Mouse (Mus musculus): ENCODE measurements at regions not wholly inside any gene's neighbourhood (a gene's known extent, or its start where the extent isn't known, plus 50 kb on each side); places are given as distances from the start of the nearest gene placed in this dataset.

DNA sequence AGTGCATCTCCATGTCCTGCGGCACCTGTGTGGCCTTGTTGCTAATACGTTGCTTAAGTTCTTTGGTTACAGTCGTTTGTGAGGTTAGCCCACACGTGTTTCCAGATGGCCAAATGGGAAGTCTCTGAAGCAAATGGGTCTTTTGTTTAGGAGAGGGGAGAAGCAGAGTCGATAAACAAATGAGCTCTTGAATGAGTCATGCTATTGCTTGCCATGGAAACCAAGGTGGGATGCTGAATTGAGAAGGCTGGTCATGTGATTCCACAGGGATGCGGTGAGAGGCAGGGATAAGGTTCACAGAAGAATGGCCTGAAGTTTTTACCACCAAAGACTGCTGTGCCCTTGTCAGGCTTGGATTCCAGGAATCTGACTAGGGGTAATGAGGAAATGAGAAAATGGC lies 214.8 kb upstream of the Elac2 start:
- no peak for DNase-seq (ENCODE audit: low spot score)

DNA sequence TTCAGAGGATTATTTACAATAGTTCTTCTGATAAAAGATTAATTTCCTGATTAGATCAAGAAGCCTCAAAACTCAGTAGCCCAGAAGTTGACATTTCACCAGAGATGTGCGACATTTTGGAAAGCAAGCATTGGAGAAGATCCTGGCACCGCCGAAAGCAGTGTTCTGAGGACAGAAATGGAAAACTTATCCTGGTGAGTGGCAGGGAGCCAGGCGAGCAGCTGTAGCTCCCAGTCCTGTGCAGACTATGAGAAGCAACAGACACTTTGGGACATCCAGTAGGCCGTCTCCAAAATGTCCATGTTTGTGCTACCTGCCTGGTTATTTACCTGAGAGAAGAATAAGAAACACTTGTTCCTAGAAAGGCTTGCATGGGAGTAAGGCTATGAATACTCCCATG lies 202.1 kb upstream of the Elac2 start:
- no peak for DNase-seq (ENCODE audit: low spot score)

DNA sequence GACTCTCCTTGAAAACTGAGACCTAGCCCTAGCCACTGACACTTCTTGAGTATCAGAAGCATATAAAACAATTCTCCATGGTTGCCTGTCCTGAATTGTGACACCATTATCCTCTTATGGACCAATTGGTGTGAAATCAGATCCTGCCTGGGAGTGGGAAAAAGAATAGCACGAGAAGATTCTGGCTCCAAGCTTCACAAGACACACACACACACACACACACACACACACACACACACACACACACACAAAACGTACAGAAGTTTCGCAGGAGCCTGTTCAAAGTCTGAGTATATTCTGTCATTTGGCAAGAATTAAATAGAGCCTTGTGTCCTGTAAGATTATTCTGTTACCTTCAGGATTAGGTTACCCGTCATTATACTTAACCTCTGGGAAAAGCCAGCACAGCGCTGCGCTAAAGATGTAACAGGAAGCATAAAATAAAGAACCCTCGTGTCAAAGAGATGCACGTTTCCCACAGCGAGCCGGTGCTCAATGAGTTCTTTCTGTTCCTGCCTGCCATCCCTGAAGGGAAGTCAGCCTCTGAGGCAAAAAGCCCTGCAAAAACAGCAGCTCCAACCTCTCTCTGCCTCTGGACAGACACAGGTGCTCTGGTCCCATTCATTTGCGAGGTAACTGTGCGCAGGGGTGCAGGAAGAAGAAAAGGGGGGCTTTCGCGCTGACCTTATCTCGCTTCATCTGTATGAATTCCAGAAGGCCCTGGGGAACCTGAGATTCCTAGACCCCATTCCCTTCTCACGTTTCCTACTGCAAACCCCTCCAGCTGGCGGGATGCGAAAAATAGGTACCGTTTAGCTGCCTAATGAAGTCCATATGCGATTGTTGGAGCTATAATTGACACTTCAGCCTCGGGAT lies 178.4 kb upstream of the Elac2 start:
- DNase-seq (ENCODE audit: low spot score) = no peak

DNA sequence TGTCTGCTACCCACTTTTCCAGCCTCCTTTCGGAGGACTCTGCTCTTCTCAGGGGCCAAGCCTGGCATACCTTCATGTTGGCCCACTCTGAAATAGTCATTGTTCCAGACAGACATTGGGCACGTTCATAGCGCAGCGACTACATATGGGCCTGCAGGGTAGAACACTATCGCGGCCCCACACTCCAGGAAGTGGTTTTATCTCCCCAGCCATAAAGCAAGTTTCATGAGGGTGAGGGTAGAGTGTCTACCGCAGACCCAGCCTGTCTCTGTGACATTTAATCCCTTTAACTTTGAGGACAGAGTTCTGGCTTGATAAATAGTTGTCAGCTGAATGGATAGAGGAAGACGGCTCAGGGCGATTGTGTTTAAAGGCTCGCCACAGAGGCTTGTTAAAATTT lies 177.5 kb upstream of the Elac2 start:
- no peak for DNase-seq (ENCODE audit: low spot score)

DNA sequence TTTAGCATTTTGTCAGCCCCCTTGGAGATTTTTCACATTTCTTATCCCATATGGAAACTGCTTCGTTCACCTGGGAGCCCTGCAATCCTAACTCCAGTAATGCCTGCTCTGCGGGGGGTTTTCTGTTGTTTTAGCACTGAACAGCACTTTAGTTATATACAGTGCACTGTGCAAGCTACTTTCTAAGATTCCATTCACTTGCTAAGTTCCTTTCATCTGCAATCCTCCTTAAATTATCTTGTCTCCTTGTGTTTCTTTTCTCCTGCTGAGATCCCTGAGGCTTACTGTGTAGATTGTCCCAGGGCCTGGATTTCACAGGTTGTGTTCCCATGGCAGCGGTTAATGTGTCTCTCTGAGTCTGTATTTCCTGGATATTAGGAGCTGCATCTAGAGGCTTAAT lies 173.3 kb upstream of the Elac2 start:
- no peak for DNase-seq (ENCODE audit: low spot score)

DNA sequence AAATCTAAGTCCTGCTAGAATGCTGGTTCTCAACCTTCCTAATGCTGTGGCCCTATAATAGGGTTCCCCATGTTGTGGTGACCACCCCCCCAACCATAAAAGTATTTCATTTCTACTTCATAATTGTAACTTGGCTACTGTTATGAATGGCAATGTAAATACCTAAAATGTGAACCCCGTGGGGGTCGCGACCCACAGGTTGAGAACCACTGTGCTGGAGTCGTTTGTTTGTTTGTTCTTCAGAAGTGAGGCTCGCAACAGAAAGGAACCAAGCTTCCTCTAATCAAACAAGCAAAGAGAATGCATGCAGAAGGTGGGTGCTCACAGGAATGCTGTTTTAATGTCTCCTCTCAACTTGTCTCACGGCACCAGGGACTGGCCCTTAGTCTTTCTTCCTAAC lies 166.4 kb upstream of the Elac2 start:
- no peak for DNase-seq (ENCODE audit: low spot score)

DNA sequence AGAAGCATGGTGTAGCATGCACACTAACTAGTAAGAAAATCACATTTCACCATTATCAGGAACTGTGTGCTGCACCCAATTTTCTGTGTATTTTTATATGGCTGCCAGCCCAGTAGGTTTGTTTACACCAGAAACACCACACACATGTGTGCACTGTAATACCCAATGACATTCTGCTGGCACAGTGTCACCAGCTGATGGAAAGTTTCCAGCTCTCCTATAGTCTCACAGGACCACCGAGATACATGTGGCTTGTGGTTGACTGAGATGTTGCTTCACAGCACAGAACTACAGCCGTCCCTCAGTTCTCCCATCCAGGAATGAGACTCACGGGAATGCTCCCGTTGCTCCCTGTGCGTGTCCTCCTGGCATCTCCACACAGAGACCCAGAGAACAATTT lies 149.4 kb upstream of the Elac2 start:
- no peak for DNase-seq (ENCODE audit: low spot score)

DNA sequence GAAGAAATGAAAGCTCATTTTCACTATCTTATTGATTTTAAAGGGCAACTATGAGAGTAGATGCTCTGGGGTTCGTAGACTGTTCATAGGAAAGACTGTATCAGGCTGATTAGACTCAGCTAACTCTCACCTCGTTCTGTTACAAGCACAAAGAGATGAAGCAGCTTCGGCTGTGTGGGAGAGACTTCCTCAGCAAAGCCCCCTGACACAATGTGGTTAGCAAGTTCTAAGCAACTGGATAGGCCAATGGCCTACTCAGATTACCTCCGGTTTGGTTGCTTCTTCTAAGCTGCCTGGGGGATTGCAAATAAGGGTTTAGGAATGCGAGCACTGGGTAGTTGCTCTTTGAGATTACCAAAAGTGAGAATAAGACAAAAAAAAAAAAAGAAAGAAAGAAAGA lies 146.4 kb upstream of the Elac2 start:
- no peak for DNase-seq (ENCODE audit: low spot score)

DNA sequence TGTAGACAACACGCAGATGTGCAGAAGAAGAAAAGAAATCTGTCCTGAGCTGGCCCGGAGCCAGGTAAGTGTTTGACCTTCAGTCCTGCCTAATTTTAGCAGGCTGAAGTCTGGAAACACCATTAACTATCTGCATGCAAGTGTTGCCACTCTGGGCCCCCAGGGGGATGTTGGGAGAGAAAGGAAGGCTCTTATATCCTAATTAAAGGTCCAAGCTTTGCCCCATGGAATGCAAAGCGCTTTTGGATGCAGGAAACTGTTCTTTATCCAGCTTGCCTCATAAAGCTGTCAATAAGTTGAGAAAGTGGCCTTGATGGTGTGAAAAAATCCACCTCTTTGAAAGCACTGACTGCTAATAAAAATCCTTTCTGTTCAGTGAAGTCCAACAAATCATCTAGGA lies 145.1 kb upstream of the Elac2 start:
- DNase-seq (ENCODE audit: low spot score) = no peak

DNA sequence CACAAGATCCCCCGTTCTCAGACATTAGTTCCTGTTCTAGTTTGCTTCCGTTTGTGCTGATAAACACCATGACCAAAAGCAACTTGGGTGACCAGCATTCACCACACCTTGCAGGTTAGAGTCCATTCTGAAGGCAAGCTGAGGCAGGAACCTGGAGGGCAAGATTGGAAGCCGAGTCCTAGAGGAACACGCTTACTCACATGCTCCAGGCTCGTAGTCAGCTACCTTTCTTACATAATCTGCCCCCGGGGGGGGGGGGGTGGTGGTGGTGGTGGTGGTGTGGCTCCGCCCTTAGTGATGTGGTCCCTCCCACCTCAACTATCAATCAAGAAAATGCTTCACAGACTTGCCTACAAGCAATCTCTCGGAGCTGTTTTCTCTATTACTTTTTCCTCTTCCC lies 142.1 kb upstream of the Elac2 start:
- DNase-seq (ENCODE audit: low spot score) = no peak

DNA sequence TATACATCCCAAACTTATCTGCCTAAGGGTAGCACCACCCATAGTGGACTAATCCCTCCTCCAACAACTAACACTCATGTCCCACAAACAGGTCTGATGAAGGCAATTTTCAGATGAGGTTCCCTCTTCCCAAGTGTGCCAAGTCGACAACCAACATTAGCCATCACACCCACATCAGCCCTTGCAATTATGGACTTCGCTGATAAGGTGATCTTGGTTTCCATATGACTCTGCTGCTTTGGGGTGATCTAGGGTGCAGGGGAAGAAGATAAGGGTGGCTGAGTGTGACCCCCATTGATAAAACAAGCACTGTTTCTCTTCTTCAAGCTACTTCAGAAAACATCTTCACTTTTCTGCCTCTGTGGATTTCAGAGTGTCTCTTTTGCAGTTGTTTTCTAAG lies 137.7 kb upstream of the Elac2 start:
- DNase-seq (ENCODE audit: low spot score) = no peak

DNA sequence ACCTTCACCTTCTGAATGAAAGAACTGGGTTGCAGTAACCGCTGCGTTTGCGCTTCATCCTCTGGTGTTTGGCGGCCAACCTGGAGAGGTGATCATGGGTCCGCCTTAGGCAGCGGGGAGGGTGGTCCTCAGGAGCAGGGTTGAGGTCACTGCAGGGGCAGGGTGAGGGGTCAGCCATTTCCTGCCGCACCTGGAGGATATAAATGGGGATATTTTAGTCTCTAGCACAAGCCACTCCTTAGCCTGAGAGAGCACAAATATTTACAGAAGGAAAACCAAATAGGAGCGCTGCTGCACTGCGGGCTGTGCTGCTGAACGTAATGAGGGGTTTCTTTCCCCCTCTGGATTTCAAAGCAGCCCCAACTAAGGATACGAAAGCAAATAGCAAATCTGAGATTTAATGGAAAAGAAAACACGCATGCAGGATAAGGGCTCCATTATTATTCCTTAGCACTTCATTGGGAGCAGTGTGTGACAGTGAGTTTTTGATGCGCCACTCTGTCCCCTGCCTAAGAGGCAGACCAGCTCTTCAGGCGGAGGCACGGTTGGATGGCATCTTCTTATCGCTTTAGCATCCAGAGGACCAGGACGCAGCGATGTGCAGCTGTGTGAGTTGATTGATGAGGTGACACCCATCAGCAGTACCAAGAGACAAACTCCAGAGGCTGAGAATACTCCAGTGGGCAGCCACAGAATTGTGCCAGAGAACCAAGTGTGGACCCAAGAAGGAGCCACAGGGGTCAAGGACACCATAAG lies 135.9 kb upstream of the Elac2 start:
- DNase-seq (ENCODE audit: low spot score) = no peak

DNA sequence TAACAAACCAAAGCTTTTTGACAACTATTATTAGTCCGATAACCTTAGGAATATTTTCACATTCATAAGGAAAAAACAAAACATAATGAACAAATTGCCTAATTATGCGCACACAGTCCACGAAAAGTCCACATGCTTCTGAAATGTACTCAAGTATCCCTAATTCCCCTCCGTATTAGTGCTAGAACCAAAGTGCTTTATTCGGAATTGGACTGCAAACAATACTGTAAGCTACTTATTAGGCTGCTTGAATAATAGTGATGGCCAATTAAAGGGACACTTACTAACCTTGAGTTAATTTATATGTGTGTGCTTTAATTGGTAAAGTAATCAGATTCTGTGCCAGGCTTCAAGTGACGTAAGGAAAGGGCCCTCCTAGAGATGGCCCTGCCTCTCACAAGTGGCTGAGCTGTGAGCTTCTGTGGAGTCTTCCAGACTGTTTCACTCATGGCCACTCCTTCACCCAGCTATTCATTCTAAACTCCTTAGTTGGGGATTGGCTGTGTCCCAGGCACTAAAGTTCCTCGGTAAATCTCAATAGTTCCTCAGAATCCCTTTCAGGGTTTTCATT lies 132.2 kb upstream of the Elac2 start:
- no peak for DNase-seq (ENCODE audit: low spot score)

DNA sequence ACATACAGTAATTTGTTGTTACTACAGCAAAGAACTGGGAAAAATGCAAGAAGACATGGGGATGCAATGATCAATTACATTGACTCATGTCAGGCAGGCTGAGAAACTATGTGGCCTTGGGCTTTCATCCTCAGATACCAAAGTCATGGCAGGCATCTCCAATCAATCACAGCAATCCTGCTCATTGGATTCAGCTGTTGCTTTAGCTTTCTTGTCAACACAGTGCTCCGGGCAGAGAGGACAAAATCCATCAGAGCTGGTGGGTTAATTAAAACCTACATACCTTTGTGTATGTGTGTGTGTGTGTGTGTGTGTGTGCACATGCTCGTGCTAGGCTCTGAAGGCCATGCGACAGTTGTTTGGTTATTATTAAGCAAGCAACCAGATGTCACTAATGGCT lies 119.2 kb upstream of the Elac2 start:
- no peak for DNase-seq (ENCODE audit: low spot score)

DNA sequence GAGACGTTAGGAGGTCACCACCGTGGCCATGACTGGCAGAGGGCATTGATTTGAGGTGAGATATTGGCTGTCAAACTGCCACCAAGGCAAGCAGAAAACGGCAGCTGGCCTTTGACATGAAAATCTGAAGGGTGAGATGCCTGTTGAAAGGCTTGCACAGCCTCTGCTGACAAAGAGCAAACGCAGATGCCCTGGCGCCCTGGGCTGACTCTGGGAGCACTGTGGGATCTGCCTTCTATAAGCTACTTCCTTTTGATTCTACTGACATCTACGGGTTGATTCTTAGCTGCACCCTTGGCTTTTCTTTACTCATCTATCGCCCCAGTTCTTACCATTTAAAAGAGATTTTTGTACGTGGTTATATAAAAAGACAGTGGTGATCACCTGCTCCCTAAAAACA lies 98.2 kb upstream of the Elac2 start:
- DNase-seq (ENCODE audit: low spot score) = no peak

DNA sequence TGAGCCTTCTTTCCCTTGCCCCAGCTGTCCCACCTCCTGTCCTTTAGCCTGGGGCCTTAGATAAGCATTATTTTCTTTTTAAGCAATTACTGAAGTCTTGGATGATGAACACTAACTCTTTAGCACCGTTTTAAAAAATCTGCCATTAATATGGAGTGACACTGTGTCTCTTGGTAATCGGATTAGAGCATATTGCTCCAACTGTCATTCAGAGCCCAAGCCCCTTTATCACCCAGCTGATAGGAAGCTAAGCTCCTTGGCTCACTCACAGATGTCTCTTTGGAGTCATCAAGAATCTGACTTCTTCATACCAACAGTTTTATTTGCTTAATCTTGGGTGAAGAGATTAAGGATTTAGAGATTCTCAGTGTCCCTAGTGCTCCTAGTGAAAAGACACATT lies 94.3 kb upstream of the Elac2 start:
- no peak for DNase-seq (ENCODE audit: low spot score)

DNA sequence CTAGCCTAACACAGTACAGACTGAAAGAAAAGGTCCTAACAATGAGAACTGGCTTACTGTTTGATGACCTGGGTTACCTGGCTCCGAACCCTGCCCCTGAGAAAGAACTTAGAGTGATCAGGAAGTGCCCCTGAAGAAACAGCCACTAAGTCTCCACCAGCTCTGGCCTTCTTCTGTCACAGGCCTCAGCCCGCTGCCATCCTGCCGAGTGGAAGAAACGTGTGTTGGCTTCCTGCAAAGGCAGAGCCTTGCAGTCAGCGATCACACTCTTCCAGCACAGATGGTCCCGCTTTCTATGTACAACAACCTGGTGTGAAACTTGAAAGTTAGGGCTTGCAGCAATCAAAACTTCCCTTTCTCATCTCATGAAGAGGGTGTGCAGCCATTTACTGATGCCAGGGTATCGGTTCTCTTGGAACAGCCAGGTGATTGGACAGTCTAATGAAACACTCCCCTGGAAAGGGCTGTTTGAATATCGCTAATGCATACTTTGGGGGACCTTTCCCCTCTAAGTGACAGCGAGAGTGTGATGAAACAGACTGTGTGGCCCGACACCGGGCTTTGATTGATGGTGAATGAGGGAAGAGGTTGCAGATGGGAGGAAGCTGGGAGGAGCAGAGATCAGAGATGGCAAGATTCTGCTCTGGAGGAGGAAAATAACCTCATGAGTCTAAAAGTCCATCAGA lies 89.4 kb upstream of the Elac2 start:
- DNase-seq (ENCODE audit: low spot score) = no peak

DNA sequence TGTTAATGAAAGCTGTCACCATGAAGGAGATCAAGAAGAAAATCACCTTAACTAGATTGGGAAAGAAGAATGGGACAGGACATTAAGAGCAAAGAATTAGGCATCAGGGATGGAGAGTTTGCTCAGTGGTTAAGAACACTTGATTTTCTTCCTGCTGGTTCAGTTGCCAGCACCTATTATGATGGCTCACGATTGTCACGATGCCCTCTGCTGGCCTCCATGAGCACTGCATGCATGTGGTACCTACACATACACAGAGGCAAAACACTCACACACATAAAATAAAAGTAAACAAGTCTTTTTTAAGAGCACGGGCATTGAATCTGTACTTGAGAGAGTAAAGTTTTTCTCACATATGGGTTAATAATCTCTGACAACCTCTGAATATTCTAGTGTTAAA lies 88.1 kb upstream of the Elac2 start:
- no peak for DNase-seq (ENCODE audit: low spot score)

DNA sequence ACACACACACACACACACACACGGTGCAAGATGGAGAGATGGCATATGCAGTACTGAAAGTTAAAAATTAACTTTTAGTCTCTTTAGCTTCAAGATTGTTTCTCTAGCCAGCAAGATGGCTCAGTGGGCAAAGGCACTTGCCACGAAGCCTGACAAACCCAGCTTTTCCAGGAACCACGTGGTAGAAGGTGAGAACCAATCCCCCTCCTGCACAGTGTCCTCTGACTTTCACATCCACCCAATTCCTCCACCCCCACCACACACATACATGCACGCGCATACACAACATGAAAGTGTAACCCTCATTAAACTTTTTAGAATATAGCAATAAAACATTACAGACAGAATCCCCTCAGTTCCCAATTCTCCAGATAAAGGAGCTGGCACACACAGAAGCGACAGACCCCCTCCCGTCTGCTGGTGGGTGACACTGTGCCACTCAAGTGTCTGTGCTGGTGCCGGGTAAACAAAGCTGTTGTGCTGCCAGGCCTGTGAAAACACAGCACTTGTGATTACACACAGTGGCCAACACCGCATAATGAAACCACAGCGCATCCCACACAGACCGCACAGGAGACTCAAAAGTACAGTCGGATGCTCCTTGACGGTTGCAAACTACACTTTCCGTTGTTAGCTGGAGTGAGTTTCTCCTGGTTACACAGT lies 82.9 kb upstream of the Elac2 start:
- DNase-seq (ENCODE audit: low spot score) = no peak

DNA sequence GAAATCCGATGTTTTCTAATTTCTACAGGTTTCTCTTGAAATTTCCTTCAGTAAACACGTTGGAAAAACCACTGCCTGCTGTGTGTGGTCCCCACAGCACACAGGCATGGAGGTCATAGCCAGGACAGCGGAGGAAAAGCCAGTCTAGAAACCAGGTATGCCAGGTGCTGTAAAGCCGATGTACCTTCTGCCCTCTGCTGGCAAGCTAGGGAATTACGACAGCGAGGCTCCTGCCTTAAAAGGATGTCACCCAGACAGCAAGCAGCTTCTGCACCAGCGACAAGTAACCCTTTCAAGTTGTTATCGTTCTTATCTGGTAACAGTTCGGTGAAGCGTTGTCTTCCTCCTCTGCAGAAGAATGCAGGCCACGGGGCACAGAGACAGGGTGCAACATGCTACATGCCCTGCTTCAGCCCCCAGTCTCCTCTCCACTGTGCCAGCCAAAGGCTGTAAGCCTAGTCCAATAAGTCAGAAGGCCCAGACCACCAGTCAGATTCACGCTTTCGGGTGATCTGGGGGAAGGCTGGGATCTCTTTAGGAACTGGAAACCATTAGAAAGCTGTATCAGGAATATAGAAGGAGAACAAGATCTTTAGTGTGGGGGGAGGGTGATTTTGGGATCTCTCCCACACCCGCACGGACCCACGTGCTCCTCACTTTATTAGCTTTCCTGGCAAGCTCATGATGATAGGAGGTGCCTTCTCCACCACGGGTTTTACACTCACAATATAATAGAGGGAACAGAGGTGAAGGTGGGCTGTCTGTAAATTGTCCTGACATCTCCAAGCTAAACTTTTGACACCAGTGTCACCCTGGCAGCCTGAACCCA lies 79.9 kb upstream of the Elac2 start:
- peak; percentile 52 for DNase-seq (ENCODE audit: low spot score)

Measured in gastrocnemius, adult 18-20 months (tissue).